Mouse (Mus musculus) E14TG2a.4 (cell line): Measurements from ENCODE around the gene Plcb1.

Experiments used
- H3K27me3 ChIP-seq: 2 replicates; pipeline ENCODE4 v1.6.1; 2014; ENCODE audit warnings: low read length, control low read depth; ENCODE audit not compliant: insufficient read depth
- H3K36me3 ChIP-seq: 2 replicates; pipeline ENCODE4 v1.6.1; 2014; ENCODE audit warnings: low read length, control low read depth; ENCODE audit not compliant: insufficient read depth
- H3K4me1 ChIP-seq: replicated peaks from 2 replicates; pipeline ENCODE4 v1.6.1; 2014; ENCODE audit warnings: low read depth, low read length, control low read depth
- H3K4me3 ChIP-seq: replicated peaks from 2 replicates; pipeline ENCODE4 v1.5.1; 2014; ENCODE audit warnings: mild to moderate bottlenecking, low read length
- H3K9me3 ChIP-seq: 2 replicates; pipeline ENCODE4 v1.6.1; 2014; ENCODE audit warnings: low read length, control low read depth
- CTCF ChIP-seq: conservative IDR thresholded peaks from 2 replicates; pipeline ENCODE4 v1.5.1; 2014; ENCODE audit warnings: low read length
- NANOG ChIP-seq: IDR thresholded peaks from 2 replicates; pipeline ENCODE4 v1.6.1; 2014; ENCODE audit warnings: borderline replicate concordance, low read length, mixed read lengths
- POU5F1 ChIP-seq: IDR thresholded peaks from 2 replicates; pipeline ENCODE4 v1.6.1; 2014; ENCODE audit warnings: low read length, borderline replicate concordance

Plcb1 gene

GRCm38 (mm10) chr2:134942919-134943318 is 157.1 kb downstream of the Plcb1 start:
- no peaks in the 10 kb centered on the region for H3K27me3 ChIP-seq
- H3K4me1 ChIP-seq = peaks cover 9% of the 10 kb centered on the region
- no peak overlapping the region for H3K4me3 ChIP-seq
- no peak for TF ChIP-seq POU5F1
- no peak for TF ChIP-seq CTCF
- TF ChIP-seq NANOG = no peak
- H3K9me3 ChIP-seq = no peaks in the 10 kb centered on the region
- H3K36me3 ChIP-seq = no peaks in the 10 kb centered on the region

- Histone ChIP-seq H3K27me3 (no peaks in the 10 kb centered on the region), H3K4me1 (peaks cover 9% of the 10 kb centered on the region), H3K36me3 (no peaks in the 10 kb centered on the region), H3K4me3 (no peak overlapping the region), H3K9me3 (no peaks in the 10 kb centered on the region)
- no peak for TF ChIP-seq CTCF
- no peak for TF ChIP-seq POU5F1
- no peak for TF ChIP-seq NANOG
Measured at GRCm38 (mm10) chr2:134946331-134946730, 160.5 kb downstream of the Plcb1 start.

- H3K36me3 ChIP-seq = no peaks in the 10 kb centered on the region
- H3K4me1 ChIP-seq = peaks cover 9% of the 10 kb centered on the region
- no peaks in the 10 kb centered on the region for H3K9me3 ChIP-seq
- TF ChIP-seq NANOG = no peak
- no peak for TF ChIP-seq POU5F1
- no peak for TF ChIP-seq CTCF
- no peak overlapping the region for H3K4me3 ChIP-seq
- no peaks in the 10 kb centered on the region for H3K27me3 ChIP-seq
Measured at GRCm38 (mm10) chr2:134946911-134947310, 161.0 kb downstream of the Plcb1 start.

- H3K9me3 ChIP-seq = no peaks in the 10 kb centered on the region
- H3K4me3 ChIP-seq = no peak overlapping the region
- no peaks in the 10 kb centered on the region for H3K4me1 ChIP-seq
- TF ChIP-seq CTCF (no peak), POU5F1 (no peak), NANOG (no peak)
- no peaks in the 10 kb centered on the region for H3K27me3 ChIP-seq
- H3K36me3 ChIP-seq = no peaks in the 10 kb centered on the region
Measured at GRCm38 (mm10) chr2:134952088-134952487, 166.2 kb downstream of the Plcb1 start.

- no peak overlapping the region for H3K4me3 ChIP-seq
Measured at GRCm38 (mm10) chr2:134956436-134956835, 170.6 kb downstream of the Plcb1 start.

DNA sequence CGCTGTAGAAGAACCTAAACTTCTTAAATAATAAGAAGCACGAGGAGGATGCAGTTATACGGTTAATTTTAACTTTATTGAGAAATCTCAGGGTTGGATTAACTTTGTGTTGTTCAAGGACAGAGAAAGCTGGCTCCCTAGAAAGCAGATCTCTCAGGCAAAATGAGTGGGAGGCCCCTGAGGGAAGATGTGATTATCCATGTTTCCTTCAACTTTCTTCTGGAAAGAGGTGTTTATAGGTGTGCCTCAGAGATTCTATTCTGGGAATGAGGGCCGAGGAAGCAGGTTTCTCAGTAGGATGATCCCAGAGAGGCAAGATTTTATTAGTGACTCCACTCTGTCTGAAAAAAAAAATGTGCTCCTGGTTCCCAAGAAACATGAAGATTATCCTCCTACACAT is 180.3 kb downstream of the Plcb1 start:
- Histone ChIP-seq H3K4me3 (no peak overlapping the region), H3K4me1 (peaks cover 27% of the 10 kb centered on the region), H3K27me3 (no peaks in the 10 kb centered on the region), H3K36me3 (no peaks in the 10 kb centered on the region), H3K9me3 (0 out of 2 replicates have a peak, but pooled peaks cover 3% of the 10 kb centered on the region)
- TF ChIP-seq POU5F1 (no peak), NANOG (no peak), CTCF (no peak)

More at GRCm38 (mm10) chr2:134956436-134956835, 170.6 kb downstream of the Plcb1 start:
- H3K36me3 ChIP-seq = no peaks in the 10 kb centered on the region
- H3K27me3 ChIP-seq = no peaks in the 10 kb centered on the region
- no peak for TF ChIP-seq POU5F1
- no peak for TF ChIP-seq NANOG
- no peak for TF ChIP-seq CTCF
- H3K4me1 ChIP-seq = peaks cover 17% of the 10 kb centered on the region
- H3K9me3 ChIP-seq = no peaks in the 10 kb centered on the region; the same call in 1 of the 2 replicates

DNA sequence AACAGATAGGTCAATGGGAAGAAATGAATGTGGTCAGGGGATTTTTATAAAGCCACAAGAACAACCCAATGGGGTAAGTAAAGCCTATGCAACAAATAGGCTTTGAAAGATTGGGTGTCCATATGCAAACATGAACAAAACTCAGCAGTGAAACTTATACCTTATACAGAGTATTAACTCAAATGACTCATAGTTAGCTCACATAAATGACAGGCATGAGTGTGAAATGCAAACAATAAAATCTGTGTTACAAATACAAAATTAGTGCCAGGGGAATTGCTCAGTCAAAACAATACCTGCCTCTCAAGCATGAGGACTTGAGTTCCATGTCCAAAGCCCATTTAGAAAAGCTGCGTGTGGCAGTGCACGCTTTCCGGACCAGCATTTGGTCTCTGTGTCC is 182.5 kb downstream of the Plcb1 start:
- H3K4me3 ChIP-seq = no peak overlapping the region
- H3K9me3 ChIP-seq = 0 out of 2 replicates have a peak, but pooled peaks cover 3% of the 10 kb centered on the region
- no peak for TF ChIP-seq CTCF
- TF ChIP-seq POU5F1 = no peak
- TF ChIP-seq NANOG = no peak
- no peaks in the 10 kb centered on the region for H3K36me3 ChIP-seq
- no peaks in the 10 kb centered on the region for H3K27me3 ChIP-seq
- peaks cover 6% of the 10 kb centered on the region for H3K4me1 ChIP-seq

- no peaks in the 10 kb centered on the region for H3K27me3 ChIP-seq
- H3K4me3 ChIP-seq = no peak overlapping the region
- peaks cover 21% of the 10 kb centered on the region for H3K4me1 ChIP-seq
- H3K36me3 ChIP-seq = no peaks in the 10 kb centered on the region
- TF ChIP-seq NANOG (no peak), POU5F1 (no peak), CTCF (no peak)
- H3K9me3 ChIP-seq = no peaks in the 10 kb centered on the region
Measured at GRCm38 (mm10) chr2:134972376-134972775, 186.5 kb downstream of the Plcb1 start.

- Histone ChIP-seq H3K36me3 (no peaks in the 10 kb centered on the region), H3K9me3 (no peaks in the 10 kb centered on the region), H3K4me3 (no peak overlapping the region), H3K4me1 (peaks cover 21% of the 10 kb centered on the region), H3K27me3 (no peaks in the 10 kb centered on the region)
- TF ChIP-seq CTCF (no peak), NANOG (no peak), POU5F1 (no peak)
Measured at GRCm38 (mm10) chr2:134974711-134975110, 188.8 kb downstream of the Plcb1 start.
